Mouse (Mus musculus) hindbrain, embryonic 11.5 days (tissue): ENCODE measurements at regions not wholly inside any gene's neighbourhood (a gene's known extent, or its start where the extent isn't known, plus 50 kb on each side); places are given as distances from the start of the nearest gene placed in this dataset.
"Not testable (repeated sequence)": the region's sequence is repeated elsewhere in the genome, so short reads cannot be mapped to it uniquely, and the experiment has no call there.

ENCODE experiments used
- ATAC-seq: fragments of 200-750 bp; cut with Nextera tagmentation; 2 replicates; pipeline ENCODE4 v1.8.0; 2017; ENCODE audit warnings: mild to moderate bottlenecking, moderate TSS enrichment, moderate library complexity; ENCODE audit not compliant: low FRiP score
- DNase-seq: peaks from one replicate; pipeline ENCODE4 v3.0.0-alpha.2; 2015; ENCODE audit warnings: low spot score
- H3K27ac ChIP-seq: fragments of 300-500 bp; sonication (generic); 2 replicates; pipeline ENCODE4 v1.5.1; 2014; ENCODE audit warnings: mild to moderate bottlenecking, low read depth, low read length
- H3K27me3 ChIP-seq: fragments of 300-500 bp; sonication (generic); 2 replicates; pipeline ENCODE4 v1.6.1; 2014; ENCODE audit warnings: mild to moderate bottlenecking, low read length, moderate library complexity, mixed read lengths; ENCODE audit not compliant: control insufficient read depth, insufficient read depth
- H3K36me3 ChIP-seq: fragments of 300-500 bp; sonication (generic); 2 replicates; pipeline ENCODE4 v1.6.1; 2014; ENCODE audit warnings: mild to moderate bottlenecking, low read length, moderate library complexity, mixed read lengths; ENCODE audit not compliant: control insufficient read depth, insufficient read depth
- H3K4me1 ChIP-seq: fragments of 300-500 bp; sonication (generic); replicated peaks from 2 replicates; pipeline ENCODE4 v1.6.1; 2014; ENCODE audit warnings: low read length, mixed read lengths; ENCODE audit not compliant: control insufficient read depth, insufficient read depth
- H3K4me2 ChIP-seq: fragments of 300-500 bp; sonication (generic); replicated peaks from 2 replicates; pipeline ENCODE4 v1.6.1; 2014; ENCODE audit warnings: mild to moderate bottlenecking, low read depth, low read length
- H3K4me3 ChIP-seq: fragments of 300-500 bp; sonication (generic); 2 replicates; pipeline ENCODE4 v1.5.1; 2014; ENCODE audit warnings: low read depth, low read length
- H3K9ac ChIP-seq: fragments of 300-500 bp; sonication (generic); 2 replicates; pipeline ENCODE4 v1.6.1; 2014; ENCODE audit warnings: low read depth, low read length
- H3K9me3 ChIP-seq: fragments of 300-500 bp; sonication (generic); 2 replicates; pipeline ENCODE4 v1.6.1; 2016; ENCODE audit warnings: low read length; ENCODE audit not compliant: control insufficient read depth
- WGBS: fragments of 180-500 bp; shearing (Covaris S2); extraction: QIAGEN DNeasy Blood & Tissue Kit; methylation state at CpG from one replicate; pipeline ENCODE4 v1.1.7; 2014; 5-methylcytosine and 5-hydroxymethylcytosine counted together

- not testable (repeated sequence) for DNase-seq, ATAC-seq, H3K4me3 ChIP-seq, H3K9ac ChIP-seq, H3K27me3 ChIP-seq, H3K9me3 ChIP-seq, H3K27ac ChIP-seq, H3K4me2 ChIP-seq, H3K4me1 ChIP-seq, H3K36me3 ChIP-seq
- 73% methylated on average over 4 of the region's 4 CpGs for WGBS
Measured at GRCm38 (mm10) chr4:3368021-3368420, 182.9 kb upstream of the Vmn1r3 start.

- H3K27ac ChIP-seq, H3K36me3 ChIP-seq, DNase-seq, ATAC-seq, H3K4me1 ChIP-seq, H3K4me2 ChIP-seq, H3K9ac ChIP-seq, H3K27me3 ChIP-seq, H3K9me3 ChIP-seq, H3K4me3 ChIP-seq: not testable (repeated sequence)
- WGBS, result 89% methylated on average over 8 of the region's 8 CpGs
Measured at GRCm38 (mm10) chr4:3343443-3343842, 158.3 kb upstream of the Vmn1r3 start.

DNA sequence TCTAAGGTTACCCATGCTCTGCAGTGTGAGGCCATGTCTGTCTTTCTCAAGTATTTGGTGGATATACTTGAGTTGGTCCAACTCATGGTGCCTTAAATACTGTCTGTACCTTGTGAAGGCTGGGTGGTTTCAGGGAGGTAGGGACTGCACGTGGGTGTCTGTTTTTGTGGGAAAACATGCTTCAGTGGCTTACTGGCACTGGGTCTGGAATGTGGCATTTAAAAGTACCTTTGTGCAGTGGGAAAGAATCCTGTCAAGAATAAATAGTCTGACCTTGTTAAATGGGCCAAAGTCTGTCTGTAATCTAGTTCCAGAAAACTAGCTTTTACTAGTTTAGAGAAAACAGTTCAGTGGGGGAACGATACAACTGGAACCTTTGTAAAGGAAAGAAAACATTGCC is 157.5 kb upstream of the Vmn1r3 start:
- H3K27ac ChIP-seq, DNase-seq, H3K36me3 ChIP-seq, H3K27me3 ChIP-seq, H3K9ac ChIP-seq, ATAC-seq, H3K4me2 ChIP-seq, H3K4me3 ChIP-seq, H3K9me3 ChIP-seq, H3K4me1 ChIP-seq: not testable (repeated sequence)
- 91% methylated on average over 2 of the region's 2 CpGs for WGBS

DNA sequence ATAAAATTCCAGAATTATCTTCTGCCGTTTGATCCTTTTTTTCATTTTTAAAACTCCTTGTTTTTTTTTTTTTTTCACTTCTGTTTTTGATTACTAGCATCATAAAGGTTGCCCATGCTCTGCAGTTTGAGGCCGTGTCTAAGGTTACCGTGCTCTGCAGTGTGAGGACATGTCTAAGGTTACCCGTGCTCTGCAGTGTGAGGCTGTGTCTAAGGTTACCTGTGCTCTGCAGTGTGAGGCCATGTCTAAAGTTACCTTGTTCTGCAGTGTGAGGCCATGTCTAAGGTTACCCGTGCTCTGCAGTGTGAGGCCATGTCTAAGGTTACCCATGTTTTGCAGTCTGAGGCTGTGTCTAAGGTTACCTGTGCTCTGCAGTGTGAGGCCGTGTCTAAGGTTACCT is 157.0 kb upstream of the Vmn1r3 start:
- H3K4me3 ChIP-seq, H3K36me3 ChIP-seq, H3K9ac ChIP-seq, DNase-seq, H3K4me1 ChIP-seq, ATAC-seq, H3K4me2 ChIP-seq, H3K9me3 ChIP-seq, H3K27ac ChIP-seq, H3K27me3 ChIP-seq: not testable (repeated sequence)
- 93% methylated on average over 6 of the region's 6 CpGs for whole genome bisulfite sequencing
